Mouse (Mus musculus) testis, adult 2 months (tissue): ENCODE measurements around the gene Ccr1l1.

Source experiments
- CTCF ChIP-seq: fragments of 200-500 bp; IDR thresholded peaks from 2 replicates; pipeline ENCODE4 v1.5.1; 2012; ENCODE audit warnings: low read depth, mild to moderate bottlenecking, inconsistent platforms, low read length, moderate library complexity; ENCODE audit not compliant: control insufficient read depth, insufficient read depth, insufficient replicate concordance
- POLR2A ChIP-seq: fragments of 200-500 bp; IDR thresholded peaks from 2 replicates; pipeline ENCODE4 v1.6.1; 2012; ENCODE audit warnings: low read depth, mild to moderate bottlenecking, inconsistent platforms, low read length, moderate library complexity; ENCODE audit not compliant: control insufficient read depth

- TF ChIP-seq CTCF (no peak), POLR2A (no peak)
These were observed 21.6 kb upstream of the Ccr1l1 start for GRCm38 (mm10) chr9:123999784-124000183.
